Mouse (Mus musculus): Measurements from ENCODE around the gene Klf12. TPM values are rescaled to one million over a fixed set of nuclear protein-coding genes. Genes with fewer than 3 reads are reported as not detected.

Klf12 gene
- total RNA-seq, 2 experiments from 2014 or later: 9.6 to 10.2 TPM

DNA sequence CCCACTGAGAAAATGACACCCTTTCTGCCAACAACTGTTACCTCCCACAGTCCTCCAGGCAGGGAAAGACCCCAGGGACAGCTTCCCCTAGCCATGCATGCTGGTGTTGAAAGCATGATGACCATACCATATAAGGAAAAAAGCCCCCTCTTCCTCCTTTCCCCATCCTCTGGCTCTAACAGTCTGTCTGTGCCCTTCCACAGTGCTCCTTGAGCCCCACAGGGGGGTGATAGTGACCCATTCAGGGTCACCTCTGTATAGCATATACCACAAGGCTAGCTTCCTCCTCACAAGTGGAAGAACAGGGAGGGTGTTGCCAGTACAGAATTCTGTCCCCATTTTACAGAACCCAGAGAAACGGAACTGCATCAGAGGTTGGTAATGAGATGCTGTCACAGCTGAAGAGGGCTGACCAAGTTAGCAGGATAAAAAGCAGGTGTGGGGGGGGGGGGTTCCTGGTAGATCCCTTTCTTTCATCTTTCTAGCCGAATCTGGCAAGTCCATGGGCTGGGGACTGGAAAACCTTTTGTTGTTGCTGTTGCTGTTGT is 214.9 kb downstream of the Klf12 start:
- intact Hi-C loops (cut with DNase I; ENCODE audit: low total_unique reads): no loop called here
- DNase-seq: no peak

DNA sequence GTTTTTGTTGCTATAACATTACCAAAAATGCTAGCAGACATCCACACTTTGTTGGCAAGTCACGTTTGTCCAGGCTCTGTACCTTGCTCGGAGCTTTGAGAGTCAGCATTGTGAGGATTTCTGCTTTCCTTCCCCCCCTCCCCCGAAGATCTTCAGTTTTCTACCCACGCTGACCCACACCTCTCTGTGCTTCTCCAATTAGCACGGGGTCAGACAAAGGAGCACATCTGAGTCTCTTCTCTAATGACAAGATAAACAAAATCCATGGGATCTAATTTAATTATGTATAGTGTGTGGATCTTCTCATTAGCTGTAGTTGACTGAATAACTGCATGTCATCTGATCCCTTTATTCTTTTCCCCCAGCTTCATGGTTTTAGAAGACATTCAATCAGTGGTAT is 215.8 kb downstream of the Klf12 start:
- DNase-seq: no peak
- intact Hi-C loops (cut with DNase I; ENCODE audit: low total_unique reads): no loop called here

DNA sequence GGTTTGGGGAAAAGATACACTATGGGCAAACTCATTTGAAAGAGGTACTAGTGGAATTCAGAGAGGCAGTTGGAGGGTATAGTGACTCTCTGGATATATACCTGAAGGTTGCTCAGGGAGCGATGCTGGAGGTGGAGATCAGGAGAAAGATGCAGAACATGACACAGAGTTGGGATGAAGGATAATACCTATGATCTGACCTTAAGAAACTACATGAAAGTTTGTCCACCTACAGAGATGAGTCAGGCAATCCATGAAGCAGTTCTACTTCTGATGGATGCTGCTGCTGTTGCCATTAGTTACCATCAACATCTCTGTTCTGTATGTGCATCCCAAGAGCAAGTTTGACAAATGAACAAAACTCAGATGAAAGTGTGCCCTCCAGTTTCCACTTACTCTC is 222.0 kb downstream of the Klf12 start:
- DNase-seq: no peak
- intact Hi-C loops (cut with DNase I; ENCODE audit: low total_unique reads): no loop called here

DNA sequence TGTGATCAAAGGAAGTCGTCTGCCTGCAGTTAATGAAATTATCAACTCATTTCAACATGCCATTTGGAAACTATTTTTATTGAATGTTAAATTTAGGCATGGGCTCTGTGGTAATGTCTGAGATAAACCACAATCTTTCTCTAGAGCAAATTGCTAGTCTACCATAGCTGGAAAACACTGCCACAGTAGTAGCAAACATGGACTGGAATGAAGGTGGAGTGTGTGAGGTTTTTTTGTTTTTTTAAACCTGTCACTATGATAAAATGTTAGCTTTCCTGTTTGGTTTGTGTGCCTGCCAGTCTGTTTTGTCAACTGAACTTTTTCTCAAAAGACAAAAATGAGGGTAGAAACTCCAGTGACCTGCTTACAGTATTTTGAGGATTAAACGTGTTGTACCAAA is 230.3 kb downstream of the Klf12 start:
- no peak for DNase-seq
- intact Hi-C loops (cut with DNase I; ENCODE audit: low total_unique reads): no loop called here

DNA sequence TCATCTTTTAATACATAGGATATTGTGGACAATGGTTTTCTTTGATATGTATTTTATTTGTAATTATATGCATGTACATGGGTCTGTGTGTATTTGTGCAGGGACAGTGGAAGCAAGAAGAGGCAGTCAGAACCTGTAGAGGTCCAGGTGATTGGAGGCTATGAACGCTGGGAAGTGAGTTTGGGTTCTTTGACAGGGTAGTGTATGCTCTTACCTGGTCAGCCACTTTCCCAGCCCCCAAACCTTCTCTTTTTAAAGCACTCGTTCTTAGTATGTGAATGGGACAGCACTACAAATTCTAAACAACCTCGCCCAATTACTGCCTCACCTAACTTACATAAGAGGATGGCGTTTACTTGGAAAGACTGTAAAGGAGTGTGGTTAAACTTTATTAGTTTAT is 231.0 kb downstream of the Klf12 start:
- DNase-seq: no peak
- intact Hi-C loops (cut with DNase I; ENCODE audit: low total_unique reads): no loop called here

DNA sequence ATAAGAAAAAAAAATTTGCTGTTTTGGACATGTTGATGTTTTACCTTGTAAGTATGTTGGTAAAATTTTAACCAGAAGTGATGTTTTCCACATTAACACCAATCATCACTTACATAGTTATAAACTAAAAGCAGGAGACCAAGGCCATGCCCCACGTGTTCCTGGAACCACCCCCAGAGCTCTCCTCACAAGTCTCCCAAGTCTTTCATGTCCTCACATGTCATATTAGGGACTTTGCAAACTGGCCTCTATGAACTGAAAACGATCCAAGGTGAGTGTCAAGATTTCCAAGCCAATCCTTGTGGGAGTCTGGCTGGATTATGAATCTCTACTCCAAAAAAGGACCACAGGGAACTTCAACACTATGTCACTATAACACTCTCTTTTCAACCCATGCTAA is 231.6 kb downstream of the Klf12 start:
- DNase-seq: no peak
- intact Hi-C loops (cut with DNase I; ENCODE audit: low total_unique reads): no loop called here

DNA sequence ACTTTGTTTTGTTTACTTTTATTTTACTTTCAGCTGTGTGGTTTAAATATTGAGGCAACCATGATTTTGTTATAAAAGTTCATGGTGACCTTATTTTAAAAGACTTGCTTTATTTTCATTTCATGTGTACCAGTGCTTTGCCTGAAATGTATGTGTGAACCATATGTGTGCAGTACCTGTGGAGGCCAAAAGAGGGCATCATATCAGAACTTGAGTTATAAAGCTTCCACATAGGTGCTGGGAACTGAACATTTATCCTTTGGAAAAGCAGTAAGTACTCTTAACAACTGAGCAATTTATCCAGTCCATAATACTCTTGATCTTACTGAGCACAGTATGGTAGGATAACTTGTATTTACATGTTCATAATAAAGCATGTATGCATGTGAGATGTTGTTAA is 239.0 kb downstream of the Klf12 start:
- intact Hi-C loops (cut with DNase I; ENCODE audit: low total_unique reads): no loop called here
- no peak for DNase-seq

DNA sequence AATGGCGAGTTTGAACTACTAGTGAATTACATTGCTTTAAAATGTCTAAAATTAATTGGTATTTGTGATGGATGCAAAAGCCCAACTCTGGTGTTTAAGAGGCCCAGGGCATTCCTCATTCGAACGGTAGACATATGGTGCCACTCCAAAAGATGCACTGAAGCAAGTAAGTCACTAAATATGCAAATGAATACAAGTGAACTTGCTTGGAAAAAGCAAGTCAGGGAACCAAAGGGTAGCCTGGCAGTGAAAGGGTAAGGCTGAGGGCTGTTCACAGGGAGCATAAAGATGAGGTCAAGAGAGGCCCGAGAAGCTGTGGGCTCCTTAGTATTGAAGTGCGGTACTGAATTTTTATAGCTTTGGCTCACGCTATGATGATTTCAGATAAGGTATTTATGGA is 242.7 kb downstream of the Klf12 start:
- DNase-seq: no peak
- intact Hi-C loops (cut with DNase I; ENCODE audit: low total_unique reads): no loop called here

DNA sequence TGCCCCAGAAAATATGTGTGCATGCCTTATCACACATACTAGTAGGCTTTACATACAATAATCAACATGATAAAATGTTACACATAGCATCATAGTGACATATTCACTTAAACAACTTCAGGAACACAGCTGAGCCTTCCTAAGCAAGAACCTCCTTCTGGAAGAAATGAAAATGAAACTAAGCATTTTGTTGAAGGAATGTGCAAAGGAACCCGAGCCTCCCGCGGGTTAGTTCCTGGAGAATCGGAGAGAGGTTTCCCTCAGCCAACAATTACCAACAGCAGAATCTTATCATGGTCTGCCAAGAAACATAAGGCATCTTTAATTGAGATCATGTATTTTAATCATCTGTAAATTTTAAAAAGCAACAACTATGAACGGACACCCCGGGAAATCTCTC is 257.8 kb downstream of the Klf12 start:
- DNase-seq: no peak
- intact Hi-C loops (cut with DNase I; ENCODE audit: low total_unique reads): no loop called here

DNA sequence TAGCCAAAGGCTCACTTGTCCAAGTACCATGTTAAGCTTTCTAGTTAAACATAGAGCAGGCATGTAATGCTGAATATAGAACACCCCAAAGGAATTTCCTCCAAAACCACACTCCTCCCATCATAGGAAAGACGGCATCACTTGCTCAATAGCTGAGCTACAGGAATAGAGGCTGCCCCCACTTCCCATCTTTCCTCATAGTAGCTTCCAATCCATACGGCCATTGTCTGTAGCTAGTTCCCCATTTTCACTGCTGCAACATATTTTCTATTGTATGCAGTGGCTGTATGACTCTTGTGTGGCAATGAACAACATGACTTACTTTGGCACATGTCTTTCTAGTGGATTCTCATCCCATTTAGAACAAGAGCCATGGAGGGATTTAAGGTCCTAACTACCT is 267.3 kb downstream of the Klf12 start:
- intact Hi-C loops (cut with DNase I; ENCODE audit: low total_unique reads): no loop called here
- no peak for DNase-seq

DNA sequence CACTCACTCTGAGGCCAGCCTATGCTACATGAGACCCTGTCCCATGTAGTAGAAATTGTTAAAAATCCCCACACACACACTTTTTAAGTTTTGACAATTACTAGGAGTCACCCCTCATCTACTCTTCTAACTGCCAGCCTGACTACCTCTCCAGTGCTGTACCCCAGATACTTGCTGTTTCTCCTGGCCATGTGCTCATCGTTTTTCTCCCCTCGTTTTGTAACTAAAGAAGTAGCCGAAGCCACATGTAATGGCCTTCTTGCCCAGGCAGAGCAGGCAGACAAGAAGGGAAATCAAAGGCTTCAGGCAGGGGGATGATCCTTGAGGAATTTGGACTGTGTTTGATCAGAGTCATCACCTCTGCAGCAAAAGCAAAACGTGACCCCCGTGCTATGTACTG is 274.0 kb downstream of the Klf12 start:
- no peak for DNase-seq
- intact Hi-C loops (cut with DNase I; ENCODE audit: low total_unique reads): no loop called here

DNA sequence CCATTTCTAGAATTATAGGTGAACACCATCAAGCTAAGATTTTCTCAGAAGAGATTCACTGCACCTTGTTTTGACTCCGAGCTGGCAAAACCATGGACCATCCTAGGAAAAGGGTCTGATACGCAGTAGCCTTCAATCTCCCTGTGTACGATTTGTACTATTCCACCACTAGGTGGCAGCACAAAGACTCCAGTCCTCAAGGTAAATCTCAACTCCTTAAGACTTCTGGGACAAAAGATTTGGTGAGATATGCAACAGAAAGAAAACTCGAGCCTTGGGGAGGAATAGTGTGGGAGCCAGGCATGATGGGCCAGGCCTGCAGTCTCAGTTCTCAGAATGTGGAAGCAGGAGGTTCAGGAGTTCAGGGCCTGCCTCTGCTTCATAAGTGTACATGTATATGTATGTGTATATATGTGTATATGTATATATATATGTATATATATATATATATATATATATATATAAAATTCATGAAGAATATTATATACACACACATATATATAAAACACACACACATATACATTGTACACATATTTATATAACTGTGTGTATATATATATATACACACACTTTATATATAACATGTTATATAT is 274.6 kb downstream of the Klf12 start:
- intact Hi-C loops (cut with DNase I; ENCODE audit: low total_unique reads): no loop called here
- DNase-seq: peak; percentile 27

DNA sequence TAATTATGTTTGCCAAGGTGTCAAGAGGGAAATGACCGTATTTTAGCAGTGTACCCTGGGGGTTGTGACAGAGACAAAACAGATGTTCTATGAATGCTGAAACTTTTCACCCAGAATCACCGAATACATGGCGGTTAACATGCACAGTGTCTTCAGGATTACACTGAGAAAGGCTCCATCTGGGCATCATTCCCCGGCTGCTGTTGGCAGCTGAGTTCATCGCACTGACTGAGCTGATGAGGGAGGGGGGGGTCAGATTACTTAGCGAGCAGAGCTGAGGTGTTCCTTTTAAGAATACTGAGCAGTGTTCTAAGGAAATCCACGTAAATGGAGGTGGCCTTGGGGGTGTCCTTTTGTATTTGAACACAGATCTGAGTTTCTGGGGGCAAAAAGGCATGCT is 301.0 kb downstream of the Klf12 start:
- DNase-seq: peak; percentile 21
- intact Hi-C loops (cut with DNase I; ENCODE audit: low total_unique reads): no loop called here

DNA sequence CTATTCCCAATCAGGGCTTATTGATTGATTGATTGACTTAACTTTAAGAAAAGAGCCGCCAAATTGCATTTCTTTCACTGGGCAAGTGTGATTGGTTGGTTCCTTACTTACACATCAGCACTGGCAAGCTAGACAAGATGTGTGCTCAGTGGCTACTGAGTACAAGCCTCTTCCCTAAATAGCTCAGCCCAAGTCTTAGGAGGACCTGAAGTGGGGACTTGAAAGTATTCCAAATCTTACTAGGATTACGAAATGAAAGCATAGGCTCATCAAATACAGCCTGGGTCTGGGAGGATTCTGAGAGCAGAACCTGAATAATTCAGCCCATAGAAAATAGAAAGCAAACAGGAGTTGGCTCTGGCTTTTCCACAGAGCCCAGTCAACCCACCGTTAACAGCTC is 303.3 kb downstream of the Klf12 start:
- no peak for DNase-seq
- intact Hi-C loops (cut with DNase I; ENCODE audit: low total_unique reads): no loop called here

DNA sequence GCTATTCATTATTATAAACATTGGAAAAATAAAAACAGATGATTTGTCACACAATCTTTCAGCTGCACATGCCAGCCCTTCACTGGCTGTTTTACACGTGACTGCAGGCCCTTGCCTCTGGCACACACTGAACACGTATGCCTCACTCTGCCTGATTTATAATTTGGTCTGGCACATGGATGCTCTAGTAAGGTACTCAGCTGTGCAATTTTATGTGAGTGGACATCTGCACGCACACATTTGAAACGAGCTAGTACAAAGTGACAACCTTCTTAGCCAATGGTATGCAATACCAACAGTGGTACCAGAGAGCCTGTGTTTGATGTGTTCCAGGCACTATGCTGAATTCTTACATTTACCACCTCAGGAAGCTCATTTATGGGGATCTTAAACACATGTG is 316.6 kb downstream of the Klf12 start:
- no peak for DNase-seq
- intact Hi-C loops (cut with DNase I; ENCODE audit: low total_unique reads): no loop called here

DNA sequence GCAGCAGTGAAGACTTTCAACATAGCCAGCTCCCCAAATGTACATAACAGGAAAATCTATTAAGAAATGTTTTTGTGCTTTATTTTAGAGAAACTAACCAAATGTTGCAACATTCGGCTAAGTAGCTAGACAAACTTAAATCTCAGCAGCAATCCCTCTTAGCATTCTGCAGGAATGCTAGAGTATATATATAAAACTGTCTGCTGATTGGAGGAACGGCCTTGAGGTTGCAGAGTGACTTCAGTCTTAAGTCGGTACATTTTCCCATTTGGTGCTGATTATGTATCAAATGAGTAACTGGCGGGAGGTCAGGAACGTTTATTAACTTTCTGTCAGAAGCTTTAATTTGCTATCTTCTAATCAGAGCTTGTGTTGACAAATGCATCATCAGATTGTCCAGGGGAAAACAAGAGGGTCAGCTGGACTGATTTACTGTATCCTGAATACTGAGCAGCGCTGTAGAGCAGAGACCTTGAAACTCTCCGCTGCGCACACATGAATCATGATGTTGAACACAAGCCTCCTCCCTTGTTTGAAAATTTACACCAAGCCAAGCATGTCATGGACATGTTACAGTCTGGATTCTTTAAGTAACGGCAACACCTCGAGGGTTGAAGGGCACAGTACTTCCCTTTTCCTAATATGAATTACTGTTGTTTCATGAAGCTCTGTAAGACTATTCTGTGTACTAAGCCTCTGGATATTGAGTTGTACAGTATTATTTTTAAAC is 323.8 kb downstream of the Klf12 start:
- intact Hi-C loops (cut with DNase I; ENCODE audit: low total_unique reads): no loop called here
- no peak for DNase-seq

DNA sequence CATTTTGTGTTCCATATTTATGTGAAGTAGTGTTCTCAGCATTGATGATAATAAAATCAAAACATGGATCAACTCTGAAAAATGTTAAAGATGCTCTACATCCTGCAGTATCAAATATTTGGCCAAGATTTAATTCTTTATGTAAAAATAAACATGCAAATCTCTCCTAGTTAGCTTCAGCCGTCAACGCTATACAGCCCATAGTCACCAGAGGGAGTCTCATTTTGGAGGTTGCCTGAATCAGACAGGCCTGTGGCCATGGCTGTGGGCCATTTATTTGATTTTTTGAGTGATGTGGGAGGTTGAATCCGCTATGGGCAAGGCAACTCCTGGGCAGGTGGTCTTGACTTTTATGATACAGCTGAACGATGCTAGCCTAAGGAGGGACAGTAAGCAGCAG is 329.3 kb downstream of the Klf12 start:
- intact Hi-C loops (cut with DNase I; ENCODE audit: low total_unique reads): no loop called here
- no peak for DNase-seq

DNA sequence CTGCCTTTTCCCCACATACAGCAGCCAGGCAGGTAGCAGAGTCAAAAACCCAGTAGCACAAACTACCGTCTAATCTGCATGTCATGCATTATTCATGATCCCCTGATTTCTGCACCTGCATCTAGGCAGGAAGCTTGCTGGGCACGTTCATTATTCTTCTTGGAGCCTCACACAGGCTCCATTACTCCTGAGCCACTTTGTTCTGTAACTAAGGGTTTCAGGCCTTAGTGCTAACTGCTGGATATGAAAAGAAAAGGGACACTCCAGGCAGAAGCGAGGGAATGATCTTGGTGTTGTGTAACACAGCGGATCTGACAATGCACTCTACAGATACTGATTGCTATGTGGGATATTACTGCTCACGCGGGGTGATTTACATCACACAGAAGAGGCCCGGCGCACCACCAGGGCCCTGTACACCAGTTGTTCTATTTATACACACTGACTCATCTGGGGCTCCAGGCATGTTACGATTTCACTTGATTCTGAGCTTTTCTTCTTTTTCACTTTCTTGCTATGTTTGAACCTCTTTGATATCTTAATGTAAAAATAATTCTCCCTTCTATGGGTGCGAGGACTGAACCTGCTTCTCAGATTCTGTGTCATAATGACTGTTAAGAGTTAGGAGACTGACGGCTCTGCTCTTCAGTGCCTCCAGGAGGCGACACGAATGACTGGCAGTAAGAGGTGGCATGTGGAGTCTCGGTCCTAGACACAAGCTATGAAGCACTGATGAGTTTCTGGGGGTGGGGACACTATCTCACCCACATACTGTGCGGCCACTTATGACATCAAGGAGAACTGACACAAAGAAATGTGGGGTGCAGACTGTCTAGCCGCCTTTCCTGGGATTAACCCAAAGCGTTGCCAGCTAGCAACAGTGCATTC is 340.0 kb downstream of the Klf12 start:
- intact Hi-C loops (cut with DNase I; ENCODE audit: low total_unique reads): no loop called here

DNA sequence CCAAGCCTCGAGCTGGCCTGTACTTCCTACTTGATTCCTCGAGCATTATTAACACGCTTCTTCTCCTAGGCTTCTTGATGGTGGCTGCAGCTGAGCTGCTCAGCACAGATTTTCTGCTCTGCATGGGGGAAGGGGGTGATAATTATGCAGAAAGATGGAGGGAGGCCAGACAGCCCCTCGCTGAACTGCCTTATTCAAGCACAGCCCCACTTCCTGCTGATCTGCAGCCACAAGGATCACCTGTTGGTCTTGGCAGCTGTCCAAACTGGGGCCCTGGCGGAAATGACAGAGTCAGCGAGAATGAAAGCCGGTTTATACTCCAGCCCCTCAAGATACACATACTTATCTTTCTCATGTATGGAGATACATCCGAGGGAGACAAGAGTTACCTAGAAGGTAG is 341.3 kb downstream of the Klf12 start:
- peak; percentile 35 for DNase-seq
- intact Hi-C loops (cut with DNase I; ENCODE audit: low total_unique reads): no loop called here

More for the DNA sequence above, 340.0 kb downstream of the Klf12 start:
- DNase-seq: no peak

DNA sequence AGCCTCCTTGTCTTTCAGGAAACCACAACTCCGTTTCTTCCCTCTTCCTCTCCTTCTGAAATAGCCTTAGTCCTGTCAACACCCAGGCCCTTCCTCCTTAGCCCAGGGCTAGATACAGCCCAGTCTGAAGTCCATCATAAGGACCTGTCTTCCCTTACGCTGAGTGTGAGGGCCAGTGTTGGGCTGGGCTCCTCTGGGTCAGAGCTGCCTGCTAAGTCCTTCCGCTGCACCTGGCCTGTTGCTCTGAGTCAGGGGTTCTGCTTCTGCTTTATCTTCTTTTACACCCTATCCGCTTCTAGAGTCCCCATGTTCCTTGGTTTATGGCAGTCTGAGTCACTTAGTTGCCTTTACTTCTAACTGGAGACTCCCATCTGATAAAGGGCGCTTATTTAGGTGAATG is 351.0 kb downstream of the Klf12 start:
- DNase-seq: no peak
- intact Hi-C loops (cut with DNase I; ENCODE audit: low total_unique reads): loop anchor here (10.0 kb wide), 2 partner anchors 821 to 1441 kb away; no protein-coding TSS in a partner anchor
